Mouse (Mus musculus): ENCODE measurements around the gene Syndig1.
A peak's percentile ranks its signal among the peaks of the same experiment; 100 is the strongest.

Gene Syndig1

GRCm38 (mm10) chr2:149873346-149873745, 44.3 kb downstream of the Syndig1 start:
- peak; percentile 53 to 78 for DNase-seq (ENCODE audit: low spot score in 2 of 2)

GRCm38 (mm10) chr2:149877954-149878353, 48.9 kb downstream of the Syndig1 start:
- no peak for DNase-seq (ENCODE audit: low spot score in 2 of 2)

- DNase-seq (ENCODE audit: low spot score in 2 of 2), result no peak
Measured at GRCm38 (mm10) chr2:149887634-149888033, 58.6 kb downstream of the Syndig1 start.

- no peak for DNase-seq (ENCODE audit: low spot score in 2 of 2)
Measured at GRCm38 (mm10) chr2:149891647-149892046, 62.6 kb downstream of the Syndig1 start.

GRCm38 (mm10) chr2:149896337-149896736, 67.3 kb downstream of the Syndig1 start:
- DNase-seq (ENCODE audit: low spot score in 2 of 2), result no peak

GRCm38 (mm10) chr2:149899615-149900014, 70.6 kb downstream of the Syndig1 start:
- DNase-seq (ENCODE audit: low spot score in 2 of 2), result no peak

- no peak for DNase-seq (ENCODE audit: low spot score in 2 of 2)
Measured at GRCm38 (mm10) chr2:149900606-149901005, 71.6 kb downstream of the Syndig1 start.

- no peak for DNase-seq (ENCODE audit: low spot score in 2 of 2)
Measured at GRCm38 (mm10) chr2:149904405-149904804, 75.4 kb downstream of the Syndig1 start.

GRCm38 (mm10) chr2:149906694-149907093, 77.7 kb downstream of the Syndig1 start:
- DNase-seq (ENCODE audit: low spot score in 2 of 2), result no peak

- no peak for DNase-seq (ENCODE audit: low spot score in 2 of 2)
Measured at GRCm38 (mm10) chr2:149917162-149917561, 88.2 kb downstream of the Syndig1 start.

- DNase-seq (ENCODE audit: low spot score in 2 of 2), result no peak
Measured at GRCm38 (mm10) chr2:149923561-149923960, 94.5 kb downstream of the Syndig1 start.

- DNase-seq (ENCODE audit: low spot score in 2 of 2), result no peak
Measured at GRCm38 (mm10) chr2:149925911-149926310, 96.9 kb downstream of the Syndig1 start.

- no peak for DNase-seq (ENCODE audit: low spot score in 2 of 2)
Measured at GRCm38 (mm10) chr2:149927001-149927400, 98.0 kb downstream of the Syndig1 start.

- DNase-seq (ENCODE audit: low spot score in 2 of 2), result no peak
Measured at GRCm38 (mm10) chr2:149927481-149927880, 98.5 kb downstream of the Syndig1 start.

- no peak for DNase-seq (ENCODE audit: low spot score in 2 of 2)
Measured at GRCm38 (mm10) chr2:149929986-149930385, 101.0 kb downstream of the Syndig1 start.

- DNase-seq (ENCODE audit: low spot score in 2 of 2), result no peak
Measured at GRCm38 (mm10) chr2:149931111-149931510, 102.1 kb downstream of the Syndig1 start.

- DNase-seq (ENCODE audit: low spot score in 2 of 2), result no peak
Measured at GRCm38 (mm10) chr2:149932095-149932494, 103.1 kb downstream of the Syndig1 start.

- peak in 1 of 2 experiments; percentile 13 for DNase-seq (ENCODE audit: low spot score in 2 of 2)
Measured at GRCm38 (mm10) chr2:149933247-149933898, 104.4 kb downstream of the Syndig1 start.

GRCm38 (mm10) chr2:149934139-149934538, 105.1 kb downstream of the Syndig1 start:
- DNase-seq (ENCODE audit: low spot score in 2 of 2), result no peak

GRCm38 (mm10) chr2:149938829-149939228, 109.8 kb downstream of the Syndig1 start:
- DNase-seq (ENCODE audit: low spot score in 2 of 2), result no peak

GRCm38 (mm10) chr2:149939586-149939985, 110.6 kb downstream of the Syndig1 start:
- DNase-seq (ENCODE audit: low spot score in 2 of 2), result no peak

- DNase-seq (ENCODE audit: low spot score in 2 of 2), result no peak
Measured at GRCm38 (mm10) chr2:149950641-149951040, 121.6 kb downstream of the Syndig1 start.

- no peak for DNase-seq (ENCODE audit: low spot score in 2 of 2)
Measured at GRCm38 (mm10) chr2:149971014-149971413, 142.0 kb downstream of the Syndig1 start.

- peak in 1 of 2 experiments; percentile 35 for DNase-seq (ENCODE audit: low spot score in 2 of 2)
Measured at GRCm38 (mm10) chr2:149973583-149973982, 144.6 kb downstream of the Syndig1 start.

Measured in frontal cortex, postnatal 10 days (tissue).